Mouse (Mus musculus): ENCODE results near the gene Tcea3.

Tcea3 gene

DNA sequence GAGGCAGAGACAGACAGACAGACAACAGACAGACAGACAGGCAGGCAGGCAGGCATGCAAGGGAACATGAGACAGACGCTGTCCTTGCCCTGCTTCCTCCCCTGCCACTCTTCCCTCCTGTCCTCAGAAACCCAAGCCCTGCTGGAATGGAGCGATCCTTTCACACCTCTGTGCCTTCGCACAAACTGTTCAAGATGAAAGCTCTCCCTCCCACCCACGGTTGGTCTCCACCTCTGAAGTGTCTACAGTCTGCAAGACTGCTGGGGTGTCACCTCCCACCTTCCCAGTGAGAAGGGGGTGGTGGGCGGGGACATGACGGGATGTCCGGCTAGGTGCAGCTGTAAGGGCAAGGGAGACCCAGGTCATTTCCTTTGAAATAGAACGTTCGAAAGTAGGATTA, 34.1 kb downstream of the Tcea3 start:
- DNase-seq (ENCODE audit: low spot score) = no peak

DNA sequence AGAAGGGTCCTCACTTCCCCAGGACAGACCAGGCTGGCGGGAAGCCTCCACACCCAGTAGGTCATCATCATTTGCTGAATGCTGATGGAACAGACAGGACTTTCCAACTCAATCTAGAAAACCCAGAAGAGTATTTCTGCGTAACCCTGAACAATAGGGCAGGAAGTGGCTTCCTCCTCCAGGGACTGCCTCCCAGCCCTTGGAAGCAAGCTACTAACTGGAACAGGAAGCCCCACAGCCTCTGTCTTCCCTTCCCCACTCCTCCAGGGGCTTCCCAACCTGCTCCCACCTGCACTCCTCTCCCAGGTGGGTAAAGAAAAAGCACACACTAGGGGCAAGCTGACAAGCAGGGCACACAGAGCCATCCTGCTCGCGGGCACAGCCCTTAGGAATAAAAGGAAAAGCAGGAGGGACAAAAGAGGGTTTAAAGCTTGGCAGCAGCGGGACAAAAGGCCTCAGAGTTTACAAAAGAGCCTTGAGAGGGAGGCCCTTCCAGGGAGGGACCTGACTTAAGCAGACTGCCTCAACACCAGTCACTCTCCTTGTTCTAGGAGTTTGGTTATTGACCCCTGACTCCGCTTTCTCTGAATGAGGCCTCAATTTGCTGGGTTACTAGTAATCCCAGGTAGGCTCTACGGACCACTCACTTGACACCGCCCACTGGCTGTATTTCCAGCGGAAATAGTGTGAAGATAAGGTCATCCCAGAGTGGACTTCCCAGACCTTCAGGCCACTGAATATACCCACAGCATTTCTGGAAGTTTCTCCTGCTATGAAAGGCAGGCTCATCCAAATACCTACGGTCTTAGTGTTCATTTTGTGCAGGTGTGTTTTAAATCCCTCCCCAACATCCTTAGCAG, 35.3 kb downstream of the Tcea3 start:
- no peak for DNase-seq (ENCODE audit: low spot score)

DNA sequence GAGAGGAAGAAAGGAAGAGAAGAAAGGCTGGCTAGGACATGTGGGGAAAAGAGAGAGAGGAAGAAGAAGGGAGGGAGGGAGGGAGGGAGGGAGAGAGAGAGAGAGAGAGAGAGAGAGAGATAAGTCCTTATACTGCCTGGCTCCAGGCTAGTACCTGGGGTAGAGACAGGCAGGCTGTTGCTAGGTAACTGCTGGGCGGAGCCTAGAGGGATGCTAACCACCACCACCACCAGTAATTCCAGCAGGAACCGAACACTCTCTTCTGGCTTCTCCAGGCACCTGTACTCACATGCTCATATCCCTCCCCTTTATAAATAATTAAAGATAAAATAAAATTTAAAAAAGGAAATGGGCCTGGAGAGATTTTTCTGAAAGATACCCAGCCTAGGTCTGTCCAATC, 36.3 kb downstream of the Tcea3 start:
- no peak for DNase-seq (ENCODE audit: low spot score)

DNA sequence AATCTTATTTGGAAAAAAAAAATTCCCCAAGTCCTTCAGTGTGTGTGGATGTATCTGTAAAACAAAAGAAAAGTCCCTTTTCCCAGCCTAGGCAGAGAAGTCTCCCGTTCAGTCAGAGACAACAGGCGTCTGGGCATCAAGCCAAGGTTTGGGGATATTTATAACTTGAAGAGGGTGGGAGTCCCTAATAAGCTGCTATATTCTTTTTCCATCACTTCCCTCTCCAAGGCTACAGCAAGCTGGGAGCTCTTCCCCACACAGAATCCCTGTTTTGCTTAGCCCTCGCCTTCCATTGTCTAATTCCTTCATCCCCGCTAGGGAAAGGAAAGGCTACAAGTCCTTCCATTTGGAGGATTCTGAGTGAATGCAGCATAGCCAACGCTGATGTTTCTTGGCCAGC, 36.9 kb downstream of the Tcea3 start, which contains the start of gene Zfp46:
TSS of gene Zfp46 (plus strand) at position 229 of the 400 bp plus-strand sequence.
- no peak for DNase-seq (ENCODE audit: low spot score)

DNA sequence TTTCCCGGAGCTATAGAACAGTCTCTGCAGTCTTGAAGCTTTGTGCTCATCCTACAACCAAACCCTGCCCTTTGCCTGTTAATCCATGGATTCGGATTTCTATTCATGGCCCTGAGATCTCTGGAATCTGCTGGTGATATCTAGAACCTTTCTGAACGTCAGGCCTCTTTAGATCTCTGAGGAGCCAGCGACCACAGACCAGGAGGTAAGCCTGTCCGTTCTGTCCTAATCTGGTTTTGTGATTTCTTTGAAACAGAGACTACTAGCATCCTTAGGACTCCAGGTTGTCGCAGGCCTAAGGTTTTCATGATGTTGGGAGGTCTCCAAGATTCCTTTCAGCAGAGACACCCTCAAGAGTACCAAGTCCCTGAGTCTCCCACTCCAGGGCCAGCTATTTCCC, 37.4 kb downstream of the Tcea3 start:
- no peak for DNase-seq (ENCODE audit: low spot score)

DNA sequence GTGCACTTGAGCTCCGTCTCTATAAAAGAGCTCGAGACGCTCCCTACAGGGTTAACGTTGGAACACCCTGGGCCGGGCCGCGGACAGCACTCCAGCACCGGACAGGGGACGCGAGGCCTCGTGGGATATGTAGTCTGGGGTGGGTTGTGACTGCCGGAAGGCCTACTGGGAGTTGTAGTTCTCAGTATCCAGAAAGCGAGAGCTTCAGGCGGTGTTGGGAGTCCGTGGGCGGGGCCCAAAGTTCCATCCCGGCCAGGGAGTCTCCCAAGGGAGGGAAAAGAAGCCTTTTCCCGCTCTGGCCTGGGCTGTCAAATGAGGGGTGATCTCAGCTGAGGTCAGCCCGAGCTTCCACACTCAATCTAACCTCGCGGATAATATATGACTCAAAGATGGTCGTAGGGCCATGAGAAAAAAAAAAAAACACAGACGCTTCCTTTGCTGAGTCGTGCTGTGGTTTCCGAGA, 37.9 kb downstream of the Tcea3 start:
- DNase-seq (ENCODE audit: low spot score) = peak; percentile 84

DNA sequence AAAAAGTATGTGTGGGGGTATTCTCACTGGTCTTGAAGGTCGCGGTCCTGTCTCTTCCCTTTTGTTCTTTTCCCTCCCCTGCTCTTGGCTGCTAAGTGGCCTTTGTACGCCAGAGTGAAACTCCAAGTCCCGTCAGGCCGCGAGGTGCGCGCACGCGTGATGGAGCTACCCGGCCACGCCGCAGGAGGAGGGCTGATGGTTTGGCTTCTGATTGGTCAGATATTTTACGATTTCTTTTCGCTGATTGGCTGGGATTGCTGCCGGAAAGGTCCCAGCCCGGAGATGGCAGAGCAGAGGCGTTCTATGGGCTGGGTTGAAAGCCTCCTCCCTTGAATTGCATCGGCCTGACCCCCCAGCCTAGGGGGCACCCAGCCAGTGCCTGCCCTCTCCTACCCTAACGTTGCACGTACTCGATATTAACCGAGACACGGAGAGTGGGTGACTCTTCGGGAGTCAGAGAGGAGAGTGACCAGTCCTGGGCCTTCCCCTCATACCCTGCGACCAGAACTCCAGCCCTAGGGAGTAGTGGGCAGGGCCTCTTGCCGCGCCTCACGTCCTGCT, 38.4 kb downstream of the Tcea3 start:
- DNase-seq (ENCODE audit: low spot score) = peak; percentile 86

DNA sequence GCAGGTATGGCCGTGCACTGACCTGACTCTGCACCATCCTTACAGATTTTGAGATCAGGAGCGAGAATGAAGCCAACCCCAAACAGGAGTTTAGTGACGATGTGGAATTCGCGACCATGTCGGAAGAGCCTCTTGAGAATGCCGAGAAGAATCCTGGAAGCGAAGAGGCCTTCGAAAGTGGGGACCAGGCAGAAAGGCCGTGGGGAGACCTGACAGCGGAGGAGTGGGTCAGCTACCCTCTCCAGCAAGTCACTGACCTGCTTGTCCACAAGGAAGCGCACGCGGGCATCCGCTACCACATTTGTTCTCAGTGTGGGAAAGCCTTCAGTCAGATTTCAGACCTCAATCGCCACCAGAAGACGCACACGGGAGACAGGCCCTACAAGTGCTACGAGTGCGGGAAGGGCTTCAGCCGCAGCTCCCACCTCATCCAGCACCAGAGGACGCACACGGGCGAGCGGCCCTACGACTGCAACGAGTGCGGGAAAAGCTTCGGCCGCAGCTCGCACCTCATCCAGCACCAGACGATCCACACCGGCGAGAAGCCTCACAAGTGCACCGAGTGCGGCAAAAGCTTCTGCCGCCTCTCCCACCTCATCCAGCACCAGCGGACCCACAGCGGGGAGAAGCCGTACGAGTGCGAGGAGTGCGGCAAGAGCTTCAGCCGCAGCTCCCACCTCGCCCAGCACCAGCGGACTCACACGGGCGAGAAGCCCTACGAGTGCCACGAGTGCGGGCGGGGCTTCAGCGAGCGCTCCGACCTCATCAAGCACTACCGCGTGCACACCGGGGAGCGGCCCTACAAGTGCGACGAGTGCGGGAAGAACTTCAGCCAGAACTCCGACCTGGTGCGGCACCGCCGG, 42.6 kb downstream of the Tcea3 start:
- no peak for DNase-seq (ENCODE audit: low spot score)

DNA sequence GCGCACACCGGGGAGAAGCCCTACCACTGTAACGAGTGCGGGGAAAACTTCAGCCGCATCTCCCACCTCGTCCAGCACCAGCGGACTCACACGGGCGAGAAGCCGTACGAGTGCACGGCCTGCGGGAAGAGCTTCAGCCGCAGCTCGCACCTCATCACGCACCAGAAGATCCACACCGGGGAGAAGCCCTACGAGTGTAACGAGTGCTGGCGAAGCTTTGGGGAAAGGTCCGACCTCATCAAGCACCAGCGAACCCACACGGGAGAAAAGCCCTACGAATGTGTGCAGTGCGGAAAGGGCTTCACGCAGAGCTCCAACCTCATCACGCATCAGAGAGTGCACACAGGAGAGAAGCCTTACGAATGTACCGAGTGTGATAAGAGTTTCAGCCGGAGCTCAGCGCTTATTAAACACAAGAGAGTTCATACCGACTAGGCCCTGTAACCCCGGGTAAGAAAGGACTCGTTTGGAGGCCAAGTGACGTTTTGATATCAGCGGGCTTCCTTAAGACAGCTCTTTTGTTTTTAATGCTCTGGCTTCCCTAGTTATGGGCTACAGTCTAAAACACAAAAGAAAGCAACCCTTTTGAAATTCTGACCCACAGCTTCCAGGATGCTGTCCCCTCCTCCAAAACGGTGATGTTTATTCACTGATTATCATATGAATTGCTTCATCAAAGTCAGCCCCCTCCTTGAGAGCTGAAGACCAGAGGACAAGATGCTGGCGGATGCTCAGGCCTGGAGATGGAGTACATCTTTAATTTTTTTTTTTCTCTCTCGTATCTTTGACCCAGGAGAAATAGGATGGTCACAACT, 43.5 kb downstream of the Tcea3 start:
- no peak for DNase-seq (ENCODE audit: low spot score)

DNA sequence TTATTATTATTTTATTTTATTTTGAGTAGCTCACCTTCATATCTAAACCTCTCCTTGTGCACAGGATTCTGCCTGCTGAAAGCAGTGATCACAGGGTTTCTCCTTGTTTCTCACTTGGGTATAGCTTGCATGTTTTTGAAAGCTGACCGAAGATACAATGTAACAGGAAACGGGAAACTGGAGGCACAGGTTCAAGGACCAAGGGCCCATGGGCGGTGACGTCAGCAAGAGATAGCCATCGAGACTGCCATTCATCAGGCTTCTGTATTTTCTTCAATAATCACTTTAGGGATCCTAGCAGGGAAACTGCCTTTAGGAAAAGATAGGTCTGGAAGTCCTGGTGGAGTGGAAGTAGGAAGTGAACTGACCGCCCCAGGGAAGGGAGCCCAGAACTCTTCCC, 44.2 kb downstream of the Tcea3 start:
- no peak for DNase-seq (ENCODE audit: low spot score)

DNA sequence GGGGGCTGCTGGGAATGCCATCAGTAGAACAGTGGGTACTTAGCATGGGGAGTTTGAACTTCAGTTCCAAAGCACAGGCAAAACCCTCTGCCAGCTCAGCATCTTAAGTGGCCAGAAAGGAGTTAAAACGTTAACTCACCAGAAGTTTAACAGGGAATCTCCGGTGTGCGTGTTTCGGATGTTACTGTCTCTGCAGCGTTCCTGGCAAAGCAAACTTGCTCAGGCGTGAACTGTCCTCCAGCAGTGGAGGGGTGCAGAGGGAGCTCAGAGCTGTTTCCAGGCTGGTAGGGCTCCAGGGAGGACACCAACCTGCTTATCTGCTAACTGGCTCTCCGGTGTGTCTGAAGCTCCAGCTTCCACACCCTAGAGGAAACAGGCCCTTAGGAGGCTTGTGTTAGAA, 48.4 kb downstream of the Tcea3 start:
- DNase-seq (ENCODE audit: low spot score) = no peak

DNA sequence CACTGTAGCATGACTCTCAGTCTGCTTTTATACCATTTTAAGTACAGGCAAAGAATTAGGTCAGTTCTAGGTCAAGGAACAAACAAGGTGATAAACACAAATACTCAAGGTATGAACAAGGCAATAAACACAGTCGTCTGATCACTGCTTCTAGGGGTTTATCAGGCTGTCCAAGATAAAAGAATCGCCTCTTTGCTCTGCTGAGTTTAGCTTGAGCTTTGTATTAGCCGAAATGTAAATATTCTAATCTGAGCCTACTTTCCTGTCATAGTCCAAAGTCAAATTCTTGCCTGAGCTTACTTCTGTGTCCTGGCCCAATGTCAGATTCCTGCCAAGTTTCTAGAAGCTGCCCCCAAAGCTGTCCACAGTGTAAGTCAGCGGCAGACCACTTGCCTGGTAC, 54.9 kb downstream of the Tcea3 start:
- DNase-seq (ENCODE audit: low spot score) = no peak

DNA sequence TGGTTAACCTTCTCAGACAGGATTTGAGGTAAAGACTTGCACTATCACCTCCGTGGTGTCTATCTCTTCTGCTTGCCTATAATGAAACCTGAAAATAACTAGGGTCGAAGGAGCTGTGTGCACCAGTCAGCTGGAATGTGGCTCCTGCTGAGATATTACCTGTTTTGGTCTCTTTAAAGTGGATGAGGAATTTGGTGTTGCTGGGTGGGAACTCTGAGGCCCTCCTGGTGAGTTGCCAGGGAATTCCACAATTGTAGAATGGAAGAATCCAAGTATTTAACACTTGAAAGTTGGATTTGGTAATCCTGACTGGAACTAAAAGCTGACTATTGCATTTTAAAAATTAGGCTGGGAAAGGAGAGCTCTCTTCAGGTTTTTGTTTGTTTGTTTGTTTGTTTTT, 56.7 kb downstream of the Tcea3 start:
- DNase-seq (ENCODE audit: low spot score) = no peak

DNA sequence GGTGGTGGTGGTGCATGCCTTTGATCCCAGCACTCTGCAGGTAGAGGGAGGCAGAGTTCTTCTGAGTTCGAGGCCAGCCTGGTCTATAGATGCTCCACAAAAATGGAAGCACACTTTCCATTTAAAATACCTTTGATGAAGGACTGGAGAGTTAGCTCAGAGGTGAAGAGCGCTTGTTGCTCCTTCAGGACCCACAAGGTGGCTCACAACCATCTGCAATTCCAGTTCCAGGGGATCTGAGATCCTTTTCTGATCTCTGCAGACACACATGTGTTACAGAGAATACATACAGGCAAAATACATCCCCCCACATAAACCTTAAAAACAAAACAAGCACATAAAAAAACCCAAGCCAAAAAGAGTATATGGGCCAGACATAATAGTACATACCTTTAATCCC, 60.8 kb downstream of the Tcea3 start:
- no peak for DNase-seq (ENCODE audit: low spot score)

DNA sequence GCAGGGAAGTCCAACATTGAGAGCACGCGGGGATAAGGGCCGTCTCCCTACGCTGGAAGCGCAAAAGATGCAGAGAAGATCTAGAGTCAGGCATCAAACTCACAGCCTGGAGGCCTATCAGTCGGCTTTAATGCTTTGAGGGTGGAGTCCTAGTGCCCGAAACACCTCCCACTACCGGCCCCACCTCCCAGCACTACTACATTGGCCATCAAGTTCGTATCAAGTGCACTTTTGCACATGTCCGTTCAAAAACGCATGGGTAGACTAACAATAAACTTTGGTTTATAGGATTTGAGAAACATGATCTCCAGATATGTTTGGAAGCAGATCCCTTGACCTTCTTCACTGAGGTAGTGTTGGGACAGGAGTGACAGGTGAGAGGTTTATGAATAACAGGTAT, 62.3 kb downstream of the Tcea3 start:
- DNase-seq (ENCODE audit: low spot score) = peak; percentile 64

DNA sequence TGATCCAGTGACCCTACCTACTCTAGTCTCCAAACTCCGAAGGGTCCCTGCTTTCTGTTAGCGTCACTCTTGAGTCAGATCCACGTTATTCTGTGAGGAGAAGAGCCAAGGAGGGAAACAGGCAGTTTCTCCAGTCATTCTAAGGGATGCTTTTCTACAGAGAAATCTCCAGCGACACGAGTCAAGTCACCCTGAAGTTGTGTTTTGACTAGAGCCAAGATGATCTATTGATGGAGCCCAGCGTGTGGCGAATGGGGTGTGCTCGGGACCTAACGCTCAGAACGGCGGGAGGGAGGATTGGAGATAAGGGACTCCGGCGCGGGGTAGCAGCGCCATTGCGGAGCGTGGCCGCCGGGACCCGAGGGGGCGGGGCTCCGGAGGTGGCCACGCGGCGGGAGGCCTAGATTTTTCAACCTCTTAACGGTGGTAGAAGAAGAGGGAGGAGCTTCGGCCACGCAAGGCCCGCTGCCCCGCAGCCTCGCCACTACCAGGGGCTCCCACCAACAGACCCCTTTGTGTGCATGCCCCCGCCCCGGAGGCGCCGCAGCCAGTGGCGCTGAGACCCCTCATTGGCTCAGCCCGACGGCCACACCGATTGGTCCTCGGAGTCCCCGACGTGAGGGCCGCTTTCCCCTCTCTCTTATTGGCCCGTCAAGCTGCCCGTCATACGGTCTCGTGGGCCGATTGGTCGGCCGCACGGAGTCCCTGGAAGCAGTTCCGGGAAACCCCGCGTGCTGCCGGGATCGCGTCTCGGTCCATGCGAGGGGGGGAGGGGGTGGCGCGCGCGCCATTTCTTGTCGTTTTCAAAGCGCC, 62.9 kb downstream of the Tcea3 start, which contains the start of gene Hnrnpr:
TSS of gene Hnrnpr (plus strand) at position 714 of the 813 bp plus-strand sequence.
- DNase-seq (ENCODE audit: low spot score) = peak; percentile 97

DNA sequence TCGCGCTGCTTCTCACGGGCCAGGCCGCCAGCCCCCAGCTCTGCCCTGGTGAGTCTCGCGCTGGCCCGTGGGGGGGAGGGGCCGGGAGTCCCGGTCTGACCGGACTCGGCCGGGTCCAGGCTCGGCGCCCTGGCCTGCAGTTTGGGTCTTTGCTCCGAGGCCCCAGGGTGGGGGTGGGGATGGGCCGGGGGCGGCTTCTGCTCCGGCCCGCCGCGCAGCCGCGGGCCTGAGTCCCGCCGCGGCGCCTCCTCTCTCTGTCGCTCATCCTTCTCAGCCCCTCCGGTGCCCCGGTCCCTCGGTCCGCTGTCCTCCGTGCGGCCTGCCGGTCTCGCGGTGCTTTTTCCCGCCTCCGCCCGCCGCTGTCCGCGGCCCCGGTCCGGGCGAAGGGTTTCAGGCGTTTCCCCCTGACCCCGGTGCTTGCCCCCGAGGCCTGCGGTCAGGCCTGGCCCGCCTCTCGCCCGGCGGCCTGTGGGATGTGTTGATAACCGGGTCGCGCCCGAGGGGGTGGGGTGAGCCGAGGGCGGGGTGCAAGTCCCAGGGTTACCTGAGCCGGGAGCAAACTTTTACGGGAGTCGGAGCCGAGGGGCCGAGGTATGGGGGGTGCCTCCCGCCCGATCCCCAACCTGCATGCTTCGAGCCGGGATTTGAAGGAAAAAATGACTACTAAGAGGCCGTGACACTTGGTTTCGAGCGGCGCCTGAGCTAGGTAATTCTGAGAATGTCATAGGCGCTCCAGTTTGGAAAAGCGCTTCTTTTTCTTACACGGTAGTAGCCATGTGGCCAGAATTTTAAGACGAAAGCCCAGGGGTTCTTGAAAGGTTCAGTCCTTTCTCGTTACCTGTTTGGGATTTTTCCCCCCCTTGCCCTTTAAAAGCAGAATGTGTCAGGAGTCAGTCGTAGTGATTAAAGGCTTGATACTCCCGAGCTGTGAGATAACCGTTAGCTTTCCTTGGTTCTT, 63.8 kb downstream of the Tcea3 start:
- DNase-seq (ENCODE audit: low spot score) = peak; percentile 76

DNA sequence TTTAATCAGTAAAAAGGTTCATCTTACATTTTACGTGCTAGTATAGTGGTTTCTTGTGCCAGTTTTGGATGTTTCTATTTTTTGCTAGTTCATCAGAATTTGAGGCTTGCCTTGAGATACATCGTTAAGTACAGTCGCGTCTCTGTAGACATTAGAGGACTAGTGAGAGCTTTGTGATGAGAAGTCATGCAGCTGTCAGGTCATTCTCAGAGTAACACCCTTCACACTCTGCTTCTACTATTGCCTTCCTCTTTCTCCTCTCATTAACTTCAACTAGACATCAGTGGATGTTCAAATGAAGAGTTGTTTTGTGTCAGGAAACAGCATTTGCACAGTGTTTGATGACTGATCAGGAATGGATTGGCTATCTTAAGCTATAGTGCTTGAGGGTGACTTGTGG, 65.1 kb downstream of the Tcea3 start:
- DNase-seq (ENCODE audit: low spot score) = no peak

DNA sequence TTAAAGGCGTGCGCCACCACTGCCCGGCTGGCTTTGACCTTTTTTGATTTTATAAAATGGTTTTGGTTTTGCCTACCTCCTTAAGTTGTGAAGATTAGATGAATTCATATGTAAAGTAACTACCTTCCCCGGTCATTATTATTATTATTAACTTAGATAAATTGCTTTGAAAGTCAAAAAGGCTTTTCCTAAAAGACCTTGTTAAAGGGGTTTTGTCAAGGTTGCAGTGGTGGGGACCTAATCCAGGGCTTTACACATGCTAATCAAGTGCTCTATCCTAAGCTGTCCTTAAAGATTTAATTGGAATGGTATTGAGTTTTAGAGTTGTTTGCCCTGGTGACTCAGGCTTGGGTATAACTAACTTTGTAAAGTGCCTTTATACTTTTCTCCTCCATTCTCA, 70.1 kb downstream of the Tcea3 start:
- no peak for DNase-seq (ENCODE audit: low spot score)

DNA sequence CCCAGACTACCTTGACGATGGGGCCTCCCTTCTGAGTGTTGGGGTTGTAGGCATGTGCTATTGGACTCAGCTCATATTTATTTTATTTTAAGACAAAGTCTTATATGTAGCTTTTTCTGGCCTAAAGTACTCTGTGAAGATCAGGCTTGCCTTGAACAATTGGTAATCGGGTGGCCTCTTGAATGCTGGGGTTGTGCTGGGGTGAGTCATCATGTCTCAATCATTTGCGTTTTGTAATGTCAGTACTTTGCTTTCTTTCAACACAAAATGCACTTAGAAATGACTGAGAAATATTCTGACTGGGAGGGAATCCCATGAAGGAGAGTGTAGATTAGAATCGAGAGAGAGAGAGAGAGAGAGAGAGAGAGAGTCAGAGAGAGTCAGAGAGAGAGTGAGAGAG, 72.5 kb downstream of the Tcea3 start:
- no peak for DNase-seq (ENCODE audit: low spot score)

Data from spleen, adult 12 weeks (tissue).